Mouse (Mus musculus) left cerebral cortex, adult 11 months (tissue): Measurements from ENCODE around the gene 1700003E16Rik.
"Not testable (repeated sequence)": the region's sequence is repeated elsewhere in the genome, so short reads cannot be mapped to it uniquely, and the experiment has no call there.

Experiments
- DNase-seq: peaks from one replicate; pipeline ENCODE4 v3.0.0; 2022; ENCODE audit warnings: low spot score

1700003E16Rik gene

GRCm38 (mm10) chr6:83159456-83159855 is 3.3 kb downstream of the 1700003E16Rik start:
- not testable (repeated sequence) for DNase-seq

GRCm38 (mm10) chr6:83161442-83161841 is 5.2 kb downstream of the 1700003E16Rik start:
- no peak for DNase-seq

GRCm38 (mm10) chr6:83161921-83162641 is 5.9 kb downstream of the 1700003E16Rik start:
- no peak for DNase-seq

- no peak for DNase-seq
Observed at GRCm38 (mm10) chr6:83162701-83163100, 6.5 kb downstream of the 1700003E16Rik start.

- no peak for DNase-seq
Observed at GRCm38 (mm10) chr6:83165026-83165606, 8.9 kb downstream of the 1700003E16Rik start.

GRCm38 (mm10) chr6:83165607-83166242 is 9.5 kb downstream of the 1700003E16Rik start, which contains the start of gene Dctn1:
Dctn1 (plus strand) TSS chr6:83165920.
- peak; percentile 88 for DNase-seq

GRCm38 (mm10) chr6:83166243-83166630 is 10.0 kb downstream of the 1700003E16Rik start:
- no peak for DNase-seq

- DNase-seq = no peak
Observed at GRCm38 (mm10) chr6:83169872-83170271, 13.7 kb downstream of the 1700003E16Rik start.

- no peak for DNase-seq
Observed at GRCm38 (mm10) chr6:83171063-83171462, 14.9 kb downstream of the 1700003E16Rik start.

- peak; percentile 53 for DNase-seq
Observed at GRCm38 (mm10) chr6:83172240-83172920, 16.2 kb downstream of the 1700003E16Rik start.

GRCm38 (mm10) chr6:83175996-83176395 is 19.8 kb downstream of the 1700003E16Rik start:
- no peak for DNase-seq

- peak; percentile 50 for DNase-seq
Observed at GRCm38 (mm10) chr6:83179390-83180117, 23.4 kb downstream of the 1700003E16Rik start.

- DNase-seq = no peak
Observed at GRCm38 (mm10) chr6:83180605-83181004, 24.4 kb downstream of the 1700003E16Rik start.

- DNase-seq = no peak
Observed at GRCm38 (mm10) chr6:83184858-83185435, 28.7 kb downstream of the 1700003E16Rik start.

GRCm38 (mm10) chr6:83185895-83186861 is 30.0 kb downstream of the 1700003E16Rik start:
- DNase-seq = peak; percentile 90

GRCm38 (mm10) chr6:83186946-83187345 is 30.7 kb downstream of the 1700003E16Rik start:
- no peak for DNase-seq

GRCm38 (mm10) chr6:83193571-83193970 is 37.4 kb downstream of the 1700003E16Rik start:
- DNase-seq = no peak

GRCm38 (mm10) chr6:83197345-83198004 is 41.3 kb downstream of the 1700003E16Rik start:
- DNase-seq = no peak

GRCm38 (mm10) chr6:83203320-83203719 is 47.1 kb downstream of the 1700003E16Rik start:
- no peak for DNase-seq

GRCm38 (mm10) chr6:83205851-83206250 is 49.6 kb downstream of the 1700003E16Rik start:
- DNase-seq = no peak
